Mouse (Mus musculus) ES-Bruce4 (cell line): ENCODE measurements around the gene Ids.

Source experiments
- CTCF ChIP-seq: IDR thresholded peaks from one replicate; pipeline ENCODE4 v1.8.1; 2011; ENCODE audit warnings: low read depth, low read length
- EP300 ChIP-seq: IDR thresholded peaks from 2 replicates; pipeline ENCODE4 v1.6.1; 2011; ENCODE audit warnings: low read depth, low read length; ENCODE audit not compliant: insufficient read depth

- no peak for TF ChIP-seq EP300
- TF ChIP-seq CTCF = no peak
Observed at GRCm38 (mm10) chrX:70385962-70386351, 21.1 kb upstream of the Ids start.
